Mouse (Mus musculus) stomach, postnatal 0 days (tissue): Measurements from ENCODE around the gene Pusl1. TPM values are rescaled to one million over a fixed set of nuclear protein-coding genes. Genes with fewer than 3 reads are reported as not detected.
A peak's percentile ranks its signal among the peaks of the same experiment; 100 is the strongest.

ENCODE experiments used
- ATAC-seq: fragments of 200-750 bp; cut with Nextera tagmentation; 2 replicates; pipeline ENCODE4 v1.8.0; 2017; ENCODE audit not compliant: low FRiP score, low TSS enrichment
- DNase-seq: peaks from one replicate; pipeline ENCODE4 v3.0.0-alpha.2; 2016; ENCODE audit warnings: low spot score
- H3K27ac ChIP-seq: fragments of 300-500 bp; sonication (generic); replicated peaks from 2 replicates; pipeline ENCODE4 v1.5.1; 2014; ENCODE audit warnings: mild to moderate bottlenecking, control low read depth
- H3K27me3 ChIP-seq: fragments of 300-500 bp; sonication (generic); 2 replicates; pipeline ENCODE4 v1.6.1; 2014; ENCODE audit warnings: low read length; ENCODE audit not compliant: control insufficient read depth, insufficient read depth
- H3K36me3 ChIP-seq: fragments of 300-500 bp; sonication (generic); 2 replicates; pipeline ENCODE4 v1.6.1; 2014; ENCODE audit warnings: low read length, mixed read lengths; ENCODE audit not compliant: control insufficient read depth, insufficient read depth
- H3K4me1 ChIP-seq: fragments of 300-500 bp; sonication (generic); replicated peaks from 2 replicates; pipeline ENCODE4 v1.6.1; 2014; ENCODE audit warnings: antibody characterized with exemption; ENCODE audit not compliant: control insufficient read depth, insufficient read depth
- H3K4me2 ChIP-seq: fragments of 300-500 bp; sonication (generic); replicated peaks from 2 replicates; pipeline ENCODE4 v1.6.1; 2014; ENCODE audit warnings: low read depth, mild to moderate bottlenecking, control low read depth, moderate library complexity
- H3K4me3 ChIP-seq: fragments of 300-500 bp; sonication (generic); 2 replicates; pipeline ENCODE4 v1.5.1; 2014; ENCODE audit warnings: low read depth, low read length, control low read depth
- H3K9ac ChIP-seq: fragments of 300-500 bp; sonication (generic); 2 replicates; pipeline ENCODE4 v1.6.1; 2014; ENCODE audit warnings: mild to moderate bottlenecking, low read length, control low read depth, mixed read lengths
- H3K9me3 ChIP-seq: fragments of 300-500 bp; sonication (generic); 2 replicates; pipeline ENCODE4 v1.6.1; 2016; ENCODE audit warnings: low read length; ENCODE audit not compliant: control insufficient read depth
- CTCF ChIP-seq: IDR thresholded peaks from 2 replicates; pipeline ENCODE4 v1.5.1; 2016; ENCODE audit warnings: antibody characterized with exemption, low read depth, mild to moderate bottlenecking, moderate library complexity
- EP300 ChIP-seq: optimal IDR thresholded peaks from 2 replicates; pipeline ENCODE3; 2016; ENCODE audit warnings: antibody characterized with exemption
- WGBS: fragments of 180-500 bp; shearing (Covaris S2); extraction: QIAGEN DNeasy Blood & Tissue Kit; methylation state at CpG from one replicate; pipeline ENCODE4 v1.1.7; 2014; 5-methylcytosine and 5-hydroxymethylcytosine counted together
- polyA plus RNA-seq: library from polyadenylated mRNA; unstranded; fragments of >200 nt; fragmentation: Nextera tagmentation; extraction: Ambion mirVana; gene quantifications from 2 replicates; pipeline ENCODE4 v1.2.1, GENCODE M21; 2015

Pusl1 gene
- polyA plus RNA-seq, 1 experiment from 2014 or later: 36.5 TPM

DNA sequence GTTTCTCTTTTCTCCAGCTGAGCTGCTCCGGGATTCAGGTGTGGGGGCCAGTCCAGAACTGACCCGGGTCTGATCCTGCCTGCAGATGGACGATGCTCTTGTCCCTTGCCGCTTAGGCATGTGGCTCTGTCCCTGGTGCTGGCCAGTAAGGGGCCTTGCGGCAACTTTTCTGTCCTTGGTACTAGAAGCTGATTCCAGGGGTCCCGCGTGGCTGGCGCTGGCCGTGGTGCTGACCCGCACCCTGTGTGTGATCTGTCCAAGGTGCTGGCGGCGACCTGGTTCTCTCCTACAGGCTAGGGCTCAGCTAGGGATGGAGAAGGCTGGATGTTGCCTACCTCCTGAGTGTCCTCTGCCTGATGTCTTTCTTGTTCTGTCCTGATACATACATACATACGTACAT is 32.3 kb downstream of the Pusl1 start:
- no peak for TF ChIP-seq CTCF
- TF ChIP-seq EP300: no peak
- Histone ChIP-seq H3K27ac (no peak overlapping the region), H3K4me1 (no peaks in the 10 kb centered on the region), H3K36me3 (peaks cover 19% of the 10 kb centered on the region), H3K9ac (no peak overlapping the region), H3K9me3 (no peaks in the 10 kb centered on the region), H3K4me3 (no peak overlapping the region), H3K4me2 (no peak overlapping the region), H3K27me3 (no peaks in the 10 kb centered on the region)
- DNase-seq (peak; percentile 71), ATAC-seq (peak; percentile 27)
- WGBS: 14% methylated on average over 13 of the region's 13 CpGs

DNA sequence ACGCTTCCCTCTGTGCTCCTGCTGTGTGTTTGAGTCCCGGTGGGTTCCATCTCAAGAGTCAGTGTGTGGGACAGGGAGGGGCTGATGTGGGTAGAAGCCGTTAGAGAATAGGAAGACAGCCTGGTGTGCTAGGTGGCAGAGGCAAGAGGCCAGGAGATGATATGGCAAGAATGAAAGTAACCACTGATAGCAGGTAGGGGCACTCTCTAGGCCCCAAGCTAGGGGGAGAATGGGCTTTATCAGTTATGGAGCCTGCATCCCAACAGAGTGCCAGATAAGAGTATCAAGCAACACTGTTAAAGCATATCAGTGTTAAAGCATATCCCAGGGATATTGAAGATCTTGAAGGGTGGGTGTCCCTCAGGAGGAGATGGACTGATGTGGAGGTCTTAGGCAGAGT is 34.7 kb downstream of the Pusl1 start:
- no peak overlapping the region for H3K27ac ChIP-seq
- no peak overlapping the region for H3K4me3 ChIP-seq
- H3K9ac ChIP-seq: no peak overlapping the region
- peaks cover 22% of the 10 kb centered on the region for H3K36me3 ChIP-seq
- no peak for DNase-seq
- no peaks in the 10 kb centered on the region for H3K4me1 ChIP-seq
- TF ChIP-seq CTCF: no peak
- no peak for TF ChIP-seq EP300
- ATAC-seq: no peak
- H3K27me3 ChIP-seq: no peaks in the 10 kb centered on the region
- no peak overlapping the region for H3K4me2 ChIP-seq
- no peaks in the 10 kb centered on the region for H3K9me3 ChIP-seq
- WGBS: 85% methylated on average over 3 of the region's 3 CpGs

DNA sequence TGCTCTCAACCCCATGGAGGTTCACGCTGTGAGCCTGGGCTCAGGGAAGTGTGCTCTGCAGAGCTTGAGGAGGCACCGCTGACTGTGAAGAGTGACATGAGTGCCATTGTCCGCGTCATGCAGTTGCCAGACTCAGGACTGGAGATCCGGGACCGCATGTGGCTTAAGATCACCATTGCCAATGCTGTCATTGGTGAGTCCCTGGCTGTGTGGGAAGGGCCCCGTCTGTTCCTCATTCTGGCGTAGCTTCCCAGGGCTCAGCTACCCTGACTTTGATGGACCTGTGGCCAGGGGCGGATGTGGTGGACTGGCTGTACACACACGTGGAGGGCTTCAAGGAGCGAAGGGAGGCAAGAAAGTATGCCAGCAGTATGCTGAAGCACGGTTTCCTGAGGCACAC is 35.5 kb downstream of the Pusl1 start:
- Histone ChIP-seq H3K4me1 (no peaks in the 10 kb centered on the region), H3K4me2 (no peak overlapping the region), H3K9ac (no peak overlapping the region), H3K27ac (no peak overlapping the region), H3K27me3 (no peaks in the 10 kb centered on the region), H3K9me3 (no peaks in the 10 kb centered on the region), H3K36me3 (peaks cover 22% of the 10 kb centered on the region), H3K4me3 (no peak overlapping the region)
- no peak for DNase-seq
- ATAC-seq: no peak
- WGBS: 88% methylated on average over 12 of the region's 12 CpGs
- TF ChIP-seq EP300: no peak
- no peak for TF ChIP-seq CTCF

DNA sequence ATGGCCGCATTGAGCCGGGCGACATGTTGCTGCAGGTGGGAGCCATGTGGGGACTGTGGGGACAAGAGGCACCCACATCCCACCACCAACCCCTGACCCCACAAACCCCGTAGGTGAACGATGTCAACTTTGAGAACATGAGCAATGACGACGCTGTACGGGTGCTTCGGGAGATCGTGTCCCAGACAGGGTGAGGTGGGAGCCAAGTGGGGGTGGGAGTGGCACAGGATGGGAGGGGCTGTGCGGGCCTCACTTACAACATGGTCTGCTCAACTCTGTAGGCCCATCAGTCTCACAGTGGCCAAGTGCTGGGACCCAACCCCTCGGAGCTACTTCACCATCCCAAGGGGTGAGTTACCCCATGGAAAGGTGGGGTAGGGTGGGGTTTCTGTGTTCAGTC is 36.6 kb downstream of the Pusl1 start:
- no peaks in the 10 kb centered on the region for H3K4me1 ChIP-seq
- H3K27ac ChIP-seq: no peak overlapping the region
- no peaks in the 10 kb centered on the region for H3K27me3 ChIP-seq
- peaks cover 22% of the 10 kb centered on the region for H3K36me3 ChIP-seq
- WGBS: 94% methylated on average over 12 of the region's 12 CpGs
- H3K9me3 ChIP-seq: no peaks in the 10 kb centered on the region
- ATAC-seq: no peak
- no peak for DNase-seq
- H3K9ac ChIP-seq: no peak overlapping the region
- H3K4me2 ChIP-seq: no peak overlapping the region
- no peak for TF ChIP-seq CTCF
- no peak for TF ChIP-seq EP300
- H3K4me3 ChIP-seq: no peak overlapping the region

DNA sequence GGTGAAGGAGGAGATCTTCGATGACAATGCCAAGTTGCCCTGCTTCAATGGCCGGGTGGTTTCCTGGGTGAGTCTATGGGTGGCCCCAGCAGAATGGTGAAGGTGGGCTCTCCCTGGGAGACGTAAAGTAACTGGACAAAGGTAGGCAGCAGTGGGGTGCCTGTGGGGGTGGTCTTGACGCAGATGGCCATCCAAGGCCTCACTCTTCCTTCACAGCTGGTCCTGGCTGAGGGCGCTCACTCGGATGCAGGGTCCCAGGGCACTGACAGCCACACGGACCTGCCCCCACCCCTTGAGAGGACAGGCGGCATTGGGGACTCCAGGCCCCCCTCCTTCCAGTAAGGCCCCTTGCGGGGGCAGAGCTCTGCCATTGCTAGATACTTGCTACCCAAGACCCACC is 38.2 kb downstream of the Pusl1 start:
- Histone ChIP-seq H3K27me3 (no peaks in the 10 kb centered on the region), H3K4me1 (peaks cover 4% of the 10 kb centered on the region), H3K9me3 (no peaks in the 10 kb centered on the region), H3K9ac (no peak overlapping the region), H3K36me3 (peaks cover 15% of the 10 kb centered on the region), H3K4me3 (no peak overlapping the region), H3K4me2 (no peak overlapping the region), H3K27ac (no peak overlapping the region)
- ATAC-seq: no peak
- WGBS: 86% methylated on average over 9 of the region's 9 CpGs
- no peak for TF ChIP-seq CTCF
- no peak for TF ChIP-seq EP300
- no peak for DNase-seq

DNA sequence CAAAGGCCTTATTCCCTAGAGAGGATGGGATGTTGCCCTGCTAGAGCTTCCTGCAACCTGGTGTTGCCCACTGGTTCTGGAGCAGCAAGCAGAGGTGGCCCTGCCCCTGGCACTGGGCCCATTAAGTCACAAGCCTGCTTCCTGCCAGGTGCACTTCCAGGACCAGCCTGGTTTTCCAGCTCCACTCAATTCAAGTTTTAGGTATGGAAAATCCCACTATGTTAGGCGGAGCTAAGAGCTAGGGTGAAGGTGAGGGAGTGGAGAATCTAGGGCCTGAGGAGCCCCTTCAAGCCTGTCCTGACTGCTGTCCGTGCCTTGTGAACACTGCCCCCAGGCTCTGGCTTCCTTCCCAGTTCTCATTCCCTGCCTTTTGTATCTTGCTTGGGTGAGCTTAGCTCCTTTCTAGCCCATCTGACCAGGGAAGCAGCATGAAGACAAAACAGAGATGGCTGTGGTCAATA is 39.6 kb downstream of the Pusl1 start:
- H3K4me2 ChIP-seq: no peak overlapping the region
- peaks cover 12% of the 10 kb centered on the region for H3K36me3 ChIP-seq
- TF ChIP-seq EP300: no peak
- TF ChIP-seq CTCF: no peak
- H3K9ac ChIP-seq: peak overlapping the region; percentile 18; the same call in 1 of the 2 replicates
- H3K9me3 ChIP-seq: no peaks in the 10 kb centered on the region
- DNase-seq (peak; percentile 41), ATAC-seq (no peak)
- H3K27me3 ChIP-seq: no peaks in the 10 kb centered on the region
- WGBS: 66% methylated on average over 2 of the region's 2 CpGs
- H3K4me3 ChIP-seq: no peak overlapping the region
- H3K27ac ChIP-seq: 0 out of 2 replicates have a peak overlapping the region, but pooled peaks have one; percentile 18
- peaks cover 6% of the 10 kb centered on the region for H3K4me1 ChIP-seq
